Mouse (Mus musculus) lung, adult 2 months (tissue): ENCODE measurements around the gene Vmn1r221.
"Not testable (repeated sequence)": the region's sequence is repeated elsewhere in the genome, so short reads cannot be mapped to it uniquely, and the experiment has no call there.

Source experiments
- CTCF ChIP-seq: fragments of 200-500 bp; IDR thresholded peaks from 2 replicates; pipeline ENCODE4 v1.5.1; 2011; ENCODE audit warnings: mild to moderate bottlenecking, low read length, control low read depth; ENCODE audit not compliant: insufficient read depth
- POLR2A ChIP-seq: fragments of 200-500 bp; IDR thresholded peaks from 2 replicates; pipeline ENCODE4 v1.6.1; 2011; ENCODE audit warnings: low read depth, mild to moderate bottlenecking, control low read depth, low read length, borderline replicate concordance; ENCODE audit errors: extremely low read depth

DNA sequence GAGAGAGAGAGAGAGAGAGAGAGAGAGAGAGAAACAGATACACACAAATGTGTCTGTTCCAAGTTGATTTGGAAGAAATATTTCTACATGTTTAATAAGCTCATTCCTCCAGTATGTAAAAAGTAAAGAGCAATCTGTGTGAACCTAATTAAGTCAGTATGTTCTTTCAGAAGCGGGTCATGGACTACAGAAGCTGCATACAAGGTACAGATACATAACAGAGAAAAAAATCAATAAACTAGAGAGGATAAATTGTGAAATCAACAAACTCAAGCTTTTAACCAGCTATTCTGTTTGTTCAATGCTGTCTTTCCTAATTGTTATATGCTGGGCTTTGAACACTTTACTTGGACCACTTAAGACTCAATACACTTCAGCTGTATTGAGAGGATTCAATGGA lies 10.0 kb upstream of the Vmn1r221 start:
- TF ChIP-seq POLR2A, CTCF: not testable (repeated sequence)
